Mouse (Mus musculus): Measurements from ENCODE around the gene Zbtb24.
"Not testable (repeated sequence)": the region's sequence is repeated elsewhere in the genome, so short reads cannot be mapped to it uniquely, and the experiment has no call there.

The Zbtb24 gene

GRCm38 (mm10) chr10:41450137-41450670, at the start of gene Zbtb24:
Zbtb24 (plus strand) TSS chr10:41450383.
- in situ Hi-C loops (cut with MboI): no loop called here

DNA sequence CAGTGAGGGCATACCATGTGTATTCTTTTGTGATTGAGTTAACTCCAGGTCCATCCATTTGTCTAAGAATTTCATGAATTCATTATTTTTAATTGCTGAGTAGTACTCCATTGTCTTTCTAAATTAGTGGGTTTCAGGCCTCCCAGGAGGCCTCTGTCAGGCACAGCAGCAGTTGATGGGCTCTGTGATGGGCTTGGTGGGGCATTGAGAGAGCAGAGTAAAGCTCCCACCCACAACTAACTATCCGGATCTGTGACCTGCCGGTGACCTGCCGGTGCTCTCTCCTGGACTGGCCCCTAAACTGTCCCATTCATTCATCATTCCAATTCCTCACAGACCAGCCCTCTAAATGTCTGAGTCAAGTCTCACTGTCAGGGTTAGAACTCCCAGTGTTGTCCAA, 49.1 kb upstream of the Zbtb24 start:
- in situ Hi-C loops (cut with MboI): no loop called here

DNA sequence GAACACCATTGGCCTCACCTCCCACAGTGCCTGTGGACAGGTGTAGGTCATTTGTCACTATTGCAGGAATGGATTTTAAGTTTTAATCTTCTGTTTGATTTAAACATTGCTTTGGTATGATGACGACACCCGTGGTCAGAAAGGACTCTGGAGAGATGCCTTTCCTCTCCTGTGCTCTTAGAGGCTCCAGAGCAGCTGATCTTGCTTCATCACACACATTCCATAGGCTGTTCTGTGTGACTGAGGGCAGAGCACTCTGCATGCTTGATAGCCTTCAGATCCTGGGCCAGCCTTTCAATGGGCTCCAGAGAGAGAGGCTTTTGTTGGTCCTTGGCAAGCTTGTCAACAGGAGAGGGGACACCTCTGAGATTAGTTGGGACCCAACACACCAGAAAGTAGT, 46.8 kb upstream of the Zbtb24 start:
- in situ Hi-C loops (cut with MboI): no loop called here

- in situ Hi-C loops (cut with MboI): no loop called here
Measured at GRCm38 (mm10) chr10:41403893-41404612, 46.1 kb upstream of the Zbtb24 start.

DNA sequence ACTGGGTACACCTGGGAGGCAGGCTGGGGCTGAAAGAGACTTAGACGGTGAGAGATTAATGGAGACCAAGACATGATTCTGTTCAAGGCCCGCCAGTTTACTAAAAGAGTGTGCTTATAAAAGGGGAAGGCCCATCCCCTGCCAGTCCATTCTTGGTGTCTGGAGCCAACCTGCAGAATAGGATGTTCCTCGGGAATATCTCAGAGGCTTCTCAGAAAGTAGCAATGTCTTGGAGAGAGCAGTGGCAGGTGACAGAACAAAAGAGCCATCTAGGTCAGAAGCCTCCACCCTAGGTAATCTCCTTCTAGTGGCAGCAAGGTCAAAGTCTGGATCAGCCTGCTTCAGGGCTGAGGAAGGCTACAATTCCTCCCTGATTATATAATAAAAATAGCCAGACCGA, 40.0 kb upstream of the Zbtb24 start:
- in situ Hi-C loops (cut with MboI): not testable (repeated sequence)

DNA sequence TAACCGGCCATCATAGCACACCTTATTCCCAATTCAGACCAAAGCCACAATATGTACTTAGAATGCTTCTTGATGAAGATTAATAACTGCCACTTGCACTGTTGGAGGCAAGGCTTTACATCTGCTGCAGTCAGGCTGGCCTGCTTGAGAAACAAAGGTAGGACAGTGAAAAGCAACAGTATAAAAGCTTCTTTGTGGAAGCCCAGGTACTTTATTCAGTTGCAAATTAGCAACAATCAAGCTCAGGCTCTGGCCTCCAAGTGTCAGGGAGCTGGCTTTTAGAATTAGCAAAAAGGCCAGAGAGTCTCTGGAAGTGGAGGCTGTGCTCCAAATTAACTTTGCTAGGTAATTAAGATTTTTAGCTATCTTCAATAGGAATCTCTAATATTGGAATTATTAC, 39.4 kb upstream of the Zbtb24 start:
- in situ Hi-C loops (cut with MboI): not testable (repeated sequence)

GRCm38 (mm10) chr10:41413471-41413870, 36.7 kb upstream of the Zbtb24 start:
- in situ Hi-C loops (cut with MboI): not testable (repeated sequence)

- in situ Hi-C loops (cut with MboI): not testable (repeated sequence)
Measured at GRCm38 (mm10) chr10:41415368-41415767, 34.8 kb upstream of the Zbtb24 start.

GRCm38 (mm10) chr10:41420496-41421200, 29.5 kb upstream of the Zbtb24 start:
- in situ Hi-C loops (cut with MboI): no loop called here

- in situ Hi-C loops (cut with MboI): no loop called here
Measured at GRCm38 (mm10) chr10:41423681-41424080, 26.5 kb upstream of the Zbtb24 start.

- in situ Hi-C loops (cut with MboI): no loop called here
Measured at GRCm38 (mm10) chr10:41426368-41426767, 23.8 kb upstream of the Zbtb24 start.

- in situ Hi-C loops (cut with MboI): loop anchor here (5.0 kb wide), 1 partner anchor 68 kb away; no protein-coding TSS in a partner anchor
Measured at GRCm38 (mm10) chr10:41434624-41435023, 15.6 kb upstream of the Zbtb24 start.

DNA sequence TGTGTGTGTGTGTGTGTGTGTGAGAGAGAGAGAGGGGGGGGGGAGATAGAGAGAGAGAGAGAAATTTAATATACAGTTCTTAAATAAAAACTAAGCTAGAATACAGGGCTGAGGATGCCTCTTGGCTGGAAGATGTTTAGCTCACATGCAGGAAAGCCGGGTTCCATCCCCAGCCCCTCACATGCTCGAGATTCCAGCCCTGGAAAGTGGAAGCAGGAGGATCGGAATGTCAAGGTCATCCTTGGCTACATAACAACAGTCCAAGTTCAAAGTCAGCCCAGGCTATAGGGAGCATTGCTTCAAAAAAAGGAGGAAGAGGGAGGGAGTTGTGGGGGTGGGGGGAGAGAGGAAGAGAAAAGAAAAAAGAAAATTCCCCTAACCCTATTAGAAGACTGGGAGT, 15.0 kb upstream of the Zbtb24 start:
- in situ Hi-C loops (cut with MboI): no loop called here

GRCm38 (mm10) chr10:41448216-41448615, 2.0 kb upstream of the Zbtb24 start:
- in situ Hi-C loops (cut with MboI): no loop called here

GRCm38 (mm10) chr10:41449684-41450083, 499 bp upstream of the Zbtb24 start:
- in situ Hi-C loops (cut with MboI): no loop called here

- in situ Hi-C loops (cut with MboI): no loop called here
Measured at GRCm38 (mm10) chr10:41450780-41451522, 768 bp downstream of the Zbtb24 start.

- in situ Hi-C loops (cut with MboI): no loop called here
Measured at GRCm38 (mm10) chr10:41451656-41452055, 1.5 kb downstream of the Zbtb24 start.

DNA sequence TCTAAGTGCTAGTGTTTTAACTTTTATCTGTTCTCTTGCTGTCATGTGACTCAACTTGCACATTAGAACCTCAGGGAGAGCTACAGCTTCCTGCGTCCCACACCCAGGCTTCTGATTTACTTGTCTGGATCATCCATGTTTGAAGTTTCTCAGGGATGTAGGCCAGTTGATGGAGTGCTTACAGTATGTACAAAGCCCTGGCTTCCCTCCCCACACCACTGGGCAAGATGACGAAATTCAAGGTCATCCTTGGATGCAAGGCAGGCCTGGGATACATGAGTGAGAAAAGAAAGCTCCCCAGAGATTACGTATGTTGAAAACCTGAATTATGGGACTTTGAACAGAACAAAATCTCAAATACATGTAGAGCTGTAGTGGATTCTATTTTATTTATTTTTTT, 2.6 kb downstream of the Zbtb24 start:
- in situ Hi-C loops (cut with MboI): no loop called here

DNA sequence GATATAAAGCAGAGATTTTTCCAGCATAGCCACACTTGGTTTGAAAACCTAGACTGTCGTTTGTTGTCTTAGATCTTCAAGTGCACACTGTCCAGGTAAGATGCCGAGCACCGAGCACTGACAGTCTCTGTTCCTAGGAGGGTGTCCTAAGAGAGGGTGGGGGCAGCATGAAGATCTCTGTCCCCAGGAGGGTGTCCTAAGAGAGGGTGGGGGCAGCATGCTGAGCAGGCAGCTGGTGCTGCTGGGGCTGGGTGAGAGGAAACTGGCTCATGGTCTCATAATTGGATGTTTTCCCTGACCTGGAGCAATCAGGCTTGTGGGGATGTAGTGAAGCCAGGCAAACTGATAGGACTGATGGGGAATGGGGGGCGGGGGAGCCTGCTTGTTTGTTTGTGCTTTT, 9.8 kb downstream of the Zbtb24 start:
- in situ Hi-C loops (cut with MboI): no loop called here

GRCm38 (mm10) chr10:41460501-41460900, 10.3 kb downstream of the Zbtb24 start:
- in situ Hi-C loops (cut with MboI): no loop called here

DNA sequence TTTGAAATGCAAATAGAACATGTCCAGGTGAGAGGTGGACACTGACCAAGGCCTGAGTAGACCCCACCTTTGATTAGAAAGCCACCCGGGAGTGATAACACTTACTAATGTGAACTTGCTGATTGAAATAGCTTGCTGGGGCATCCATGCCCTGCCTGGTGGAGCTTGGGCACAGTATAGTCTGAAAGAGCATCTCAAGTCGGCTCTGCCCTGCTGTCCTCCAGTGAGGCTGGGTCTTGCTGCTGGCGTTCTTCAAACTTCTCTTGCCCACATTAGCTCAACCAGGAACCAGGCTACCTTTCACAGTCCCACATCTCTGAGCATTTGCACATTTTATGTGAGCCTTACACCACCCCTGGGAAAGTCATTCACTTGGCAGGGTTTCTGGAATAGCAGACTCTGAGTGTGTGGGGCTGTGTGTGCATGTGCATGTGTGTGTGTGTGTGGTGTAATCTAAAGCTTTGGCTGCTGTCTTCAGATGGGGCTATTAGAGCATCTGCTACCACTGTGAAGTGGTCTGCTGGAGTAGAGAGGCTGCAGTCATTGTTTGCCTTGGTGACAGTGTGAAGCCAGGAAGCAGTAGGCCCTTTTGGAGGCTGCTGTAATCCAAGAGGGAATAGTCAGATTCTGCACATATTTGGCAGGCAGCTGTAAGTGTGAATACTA, 11.0 kb downstream of the Zbtb24 start:
- in situ Hi-C loops (cut with MboI): no loop called here

DNA sequence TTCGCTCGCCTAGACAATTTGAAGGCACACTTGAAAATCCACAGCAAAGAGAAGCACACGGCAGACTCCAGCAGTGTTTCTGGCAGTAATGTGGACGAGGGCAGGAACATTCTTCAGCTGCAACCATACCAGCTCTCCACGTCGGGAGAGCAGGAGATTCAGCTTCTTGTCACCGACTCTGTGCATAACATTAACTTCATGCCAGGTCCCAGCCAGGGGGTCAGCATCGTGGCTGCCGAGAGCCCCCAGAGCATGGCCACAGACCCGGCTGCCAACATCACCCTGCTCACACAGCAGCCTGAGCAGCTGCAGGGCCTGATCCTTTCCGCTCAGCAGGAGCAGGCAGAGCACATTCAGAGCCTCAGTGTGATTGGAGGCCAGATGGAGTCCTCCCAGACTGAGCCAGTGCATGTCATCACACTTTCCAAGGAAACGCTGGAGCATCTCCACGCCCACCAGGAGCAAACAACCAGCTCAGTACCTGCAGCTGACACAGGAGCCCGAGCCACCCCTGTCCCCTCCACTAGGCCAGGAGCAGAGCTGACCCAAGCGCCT, 14.3 kb downstream of the Zbtb24 start:
- in situ Hi-C loops (cut with MboI): no loop called here

All from mature B cell (primary cell).